Mouse (Mus musculus): ENCODE data around the gene Rbfox1. TPM values are rescaled to one million over a fixed set of nuclear protein-coding genes. Genes with fewer than 3 reads are reported as not detected.

Rbfox1 gene
- total and polyA plus RNA-seq, 3 experiments: not detected

- no peak for ATAC-seq (ENCODE audit: extremely low read depth, insufficient number of reproducible peaks, low FRiP score, poor library complexity, severe bottlenecking)
- no peak for DNase-seq (ENCODE audit: low spot score)
- H3K4me3 ChIP-seq (ENCODE audit: low read depth, low read length): no peak overlapping the region
These were observed 1164.2 kb downstream of the Rbfox1 start for GRCm38 (mm10) chr16:7049162-7049971.

DNA sequence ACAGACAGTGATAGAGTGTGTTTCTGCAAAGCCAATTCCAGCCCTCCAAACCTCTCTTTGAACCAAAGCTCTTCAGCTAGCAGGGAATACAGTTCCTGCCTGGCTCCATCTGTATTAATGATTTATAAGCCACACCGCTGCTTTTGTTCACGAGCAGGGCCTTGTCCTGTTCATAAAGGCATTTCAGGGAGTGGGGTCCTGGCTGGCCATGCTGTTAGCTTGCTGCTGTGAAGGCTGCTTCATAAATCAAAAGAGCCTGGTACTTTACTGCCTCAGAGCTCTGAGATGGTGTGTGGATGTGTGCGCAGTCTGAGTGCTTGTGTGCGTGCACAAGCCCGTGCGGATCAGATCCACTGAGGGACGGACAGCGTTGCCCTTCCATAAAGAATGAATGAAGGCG is 1165.8 kb downstream of the Rbfox1 start:
- TF ChIP-seq GATA2 (IDR thresholded peaks at IDR 0.05; ENCODE audit: borderline replicate concordance, low read depth, low read length): no peak
- no peak for TF ChIP-seq CTCF (IDR thresholded peaks at IDR 0.05; ENCODE audit: low read depth, low read length)
- TF ChIP-seq POLR2AphosphoS5 (IDR thresholded peaks at IDR 0.05; ENCODE audit: insufficient replicate concordance, low read depth, low read length): no peak
- no peak for TF ChIP-seq TAL1 (conservative IDR thresholded peaks at IDR 0.05; ENCODE audit: low read depth, low read length)
- no peak for TF ChIP-seq GATA1 (IDR thresholded peaks at IDR 0.05; ENCODE audit: borderline replicate concordance, low read length)
- Histone ChIP-seq H3K27me3 (ENCODE audit: insufficient read depth, low read length) (no peaks in the 10 kb centered on the region), H3K36me3 (replicated peaks) (no peaks in the 10 kb centered on the region), H3K4me3 (ENCODE audit: low read depth, low read length) (no peak overlapping the region), H3K9me3 (replicated peaks) (peaks cover 22% of the 10 kb centered on the region), H3K4me1 (ENCODE audit: insufficient read depth, low read depth, low read length) (no peaks in the 10 kb centered on the region)
- ATAC-seq (ENCODE audit: extremely low read depth, insufficient number of reproducible peaks, low FRiP score, poor library complexity, severe bottlenecking) (no peak), DNase-seq (ENCODE audit: low spot score) (no peak)

More at GRCm38 (mm10) chr16:7049162-7049971, 1164.2 kb downstream of the Rbfox1 start:
- Histone ChIP-seq H3K9me3 (replicated peaks) (peaks cover 22% of the 10 kb centered on the region), H3K4me1 (ENCODE audit: insufficient read depth, low read depth, low read length) (no peaks in the 10 kb centered on the region), H3K27me3 (ENCODE audit: insufficient read depth, low read length) (no peaks in the 10 kb centered on the region), H3K36me3 (replicated peaks) (no peaks in the 10 kb centered on the region)
- TF ChIP-seq POLR2AphosphoS5 (IDR thresholded peaks at IDR 0.05; ENCODE audit: insufficient replicate concordance, low read depth, low read length) (no peak), CTCF (IDR thresholded peaks at IDR 0.05; ENCODE audit: low read depth, low read length) (no peak), GATA2 (IDR thresholded peaks at IDR 0.05; ENCODE audit: borderline replicate concordance, low read depth, low read length) (no peak), GATA1 (IDR thresholded peaks at IDR 0.05; ENCODE audit: borderline replicate concordance, low read length) (no peak), TAL1 (conservative IDR thresholded peaks at IDR 0.05; ENCODE audit: low read depth, low read length) (no peak)

- Histone ChIP-seq H3K36me3 (replicated peaks) (no peaks in the 10 kb centered on the region), H3K27me3 (ENCODE audit: insufficient read depth, low read length) (no peaks in the 10 kb centered on the region), H3K4me1 (ENCODE audit: insufficient read depth, low read depth, low read length) (no peaks in the 10 kb centered on the region), H3K4me3 (ENCODE audit: low read depth, low read length) (no peak overlapping the region), H3K9me3 (replicated peaks) (peaks cover 19% of the 10 kb centered on the region)
- DNase-seq (ENCODE audit: low spot score): no peak
- ATAC-seq (ENCODE audit: extremely low read depth, insufficient number of reproducible peaks, low FRiP score, poor library complexity, severe bottlenecking): no peak
- no peak for TF ChIP-seq GATA2 (IDR thresholded peaks at IDR 0.05; ENCODE audit: borderline replicate concordance, low read depth, low read length)
- no peak for TF ChIP-seq TAL1 (conservative IDR thresholded peaks at IDR 0.05; ENCODE audit: low read depth, low read length)
- no peak for TF ChIP-seq CTCF (IDR thresholded peaks at IDR 0.05; ENCODE audit: low read depth, low read length)
- no peak for TF ChIP-seq GATA1 (IDR thresholded peaks at IDR 0.05; ENCODE audit: borderline replicate concordance, low read length)
- TF ChIP-seq POLR2AphosphoS5 (IDR thresholded peaks at IDR 0.05; ENCODE audit: insufficient replicate concordance, low read depth, low read length): no peak
These were observed 1166.8 kb downstream of the Rbfox1 start for GRCm38 (mm10) chr16:7051991-7052390.

- Histone ChIP-seq H3K4me1 (ENCODE audit: insufficient read depth, low read depth, low read length) (no peaks in the 10 kb centered on the region), H3K9me3 (replicated peaks) (peaks cover 19% of the 10 kb centered on the region), H3K36me3 (replicated peaks) (no peaks in the 10 kb centered on the region), H3K4me3 (ENCODE audit: low read depth, low read length) (no peak overlapping the region), H3K27me3 (ENCODE audit: insufficient read depth, low read length) (no peaks in the 10 kb centered on the region)
- no peak for DNase-seq (ENCODE audit: low spot score)
- ATAC-seq (ENCODE audit: extremely low read depth, insufficient number of reproducible peaks, low FRiP score, poor library complexity, severe bottlenecking): no peak
- TF ChIP-seq CTCF (IDR thresholded peaks at IDR 0.05; ENCODE audit: low read depth, low read length): no peak
- no peak for TF ChIP-seq POLR2AphosphoS5 (IDR thresholded peaks at IDR 0.05; ENCODE audit: insufficient replicate concordance, low read depth, low read length)
- no peak for TF ChIP-seq TAL1 (conservative IDR thresholded peaks at IDR 0.05; ENCODE audit: low read depth, low read length)
- no peak for TF ChIP-seq GATA1 (IDR thresholded peaks at IDR 0.05; ENCODE audit: borderline replicate concordance, low read length)
- TF ChIP-seq GATA2 (IDR thresholded peaks at IDR 0.05; ENCODE audit: borderline replicate concordance, low read depth, low read length): no peak
These were observed 1167.3 kb downstream of the Rbfox1 start for GRCm38 (mm10) chr16:7052408-7052807.

GRCm38 (mm10) chr16:7057789-7058188 is 1172.6 kb downstream of the Rbfox1 start:
- Histone ChIP-seq H3K4me1 (ENCODE audit: insufficient read depth, low read depth, low read length) (no peaks in the 10 kb centered on the region), H3K4me3 (ENCODE audit: low read depth, low read length) (no peak overlapping the region), H3K27me3 (ENCODE audit: insufficient read depth, low read length) (no peaks in the 10 kb centered on the region), H3K36me3 (replicated peaks) (no peaks in the 10 kb centered on the region), H3K9me3 (replicated peaks) (peaks cover 17% of the 10 kb centered on the region)
- no peak for DNase-seq (ENCODE audit: low spot score)
- no peak for TF ChIP-seq POLR2AphosphoS5 (IDR thresholded peaks at IDR 0.05; ENCODE audit: insufficient replicate concordance, low read depth, low read length)
- no peak for TF ChIP-seq CTCF (IDR thresholded peaks at IDR 0.05; ENCODE audit: low read depth, low read length)
- no peak for TF ChIP-seq TAL1 (conservative IDR thresholded peaks at IDR 0.05; ENCODE audit: low read depth, low read length)
- TF ChIP-seq GATA2 (IDR thresholded peaks at IDR 0.05; ENCODE audit: borderline replicate concordance, low read depth, low read length): no peak
- no peak for TF ChIP-seq GATA1 (IDR thresholded peaks at IDR 0.05; ENCODE audit: borderline replicate concordance, low read length)
- ATAC-seq (ENCODE audit: extremely low read depth, insufficient number of reproducible peaks, low FRiP score, poor library complexity, severe bottlenecking): no peak

GRCm38 (mm10) chr16:7058556-7058955 is 1173.4 kb downstream of the Rbfox1 start:
- no peaks in the 10 kb centered on the region for H3K4me1 ChIP-seq (ENCODE audit: insufficient read depth, low read depth, low read length)
- H3K36me3 ChIP-seq (replicated peaks): no peaks in the 10 kb centered on the region
- no peak for DNase-seq (ENCODE audit: low spot score)
- H3K9me3 ChIP-seq (replicated peaks): peaks cover 21% of the 10 kb centered on the region
- ATAC-seq (ENCODE audit: extremely low read depth, insufficient number of reproducible peaks, low FRiP score, poor library complexity, severe bottlenecking): no peak
- no peak overlapping the region for H3K4me3 ChIP-seq (ENCODE audit: low read depth, low read length)
- no peak for TF ChIP-seq TAL1 (conservative IDR thresholded peaks at IDR 0.05; ENCODE audit: low read depth, low read length)
- TF ChIP-seq CTCF (IDR thresholded peaks at IDR 0.05; ENCODE audit: low read depth, low read length): no peak
- no peak for TF ChIP-seq GATA1 (IDR thresholded peaks at IDR 0.05; ENCODE audit: borderline replicate concordance, low read length)
- TF ChIP-seq POLR2AphosphoS5 (IDR thresholded peaks at IDR 0.05; ENCODE audit: insufficient replicate concordance, low read depth, low read length): no peak
- TF ChIP-seq GATA2 (IDR thresholded peaks at IDR 0.05; ENCODE audit: borderline replicate concordance, low read depth, low read length): no peak
- H3K27me3 ChIP-seq (ENCODE audit: insufficient read depth, low read length): no peaks in the 10 kb centered on the region
